Mouse (Mus musculus): Measurements from ENCODE around the gene Endov. TPM values are rescaled to one million over a fixed set of nuclear protein-coding genes. Genes with fewer than 3 reads are reported as not detected.
A peak's percentile ranks its signal among the peaks of the same experiment; 100 is the strongest.

The Endov gene
- polyA plus RNA-seq, 2 experiments: 4.3 to 5.1 TPM

DNA sequence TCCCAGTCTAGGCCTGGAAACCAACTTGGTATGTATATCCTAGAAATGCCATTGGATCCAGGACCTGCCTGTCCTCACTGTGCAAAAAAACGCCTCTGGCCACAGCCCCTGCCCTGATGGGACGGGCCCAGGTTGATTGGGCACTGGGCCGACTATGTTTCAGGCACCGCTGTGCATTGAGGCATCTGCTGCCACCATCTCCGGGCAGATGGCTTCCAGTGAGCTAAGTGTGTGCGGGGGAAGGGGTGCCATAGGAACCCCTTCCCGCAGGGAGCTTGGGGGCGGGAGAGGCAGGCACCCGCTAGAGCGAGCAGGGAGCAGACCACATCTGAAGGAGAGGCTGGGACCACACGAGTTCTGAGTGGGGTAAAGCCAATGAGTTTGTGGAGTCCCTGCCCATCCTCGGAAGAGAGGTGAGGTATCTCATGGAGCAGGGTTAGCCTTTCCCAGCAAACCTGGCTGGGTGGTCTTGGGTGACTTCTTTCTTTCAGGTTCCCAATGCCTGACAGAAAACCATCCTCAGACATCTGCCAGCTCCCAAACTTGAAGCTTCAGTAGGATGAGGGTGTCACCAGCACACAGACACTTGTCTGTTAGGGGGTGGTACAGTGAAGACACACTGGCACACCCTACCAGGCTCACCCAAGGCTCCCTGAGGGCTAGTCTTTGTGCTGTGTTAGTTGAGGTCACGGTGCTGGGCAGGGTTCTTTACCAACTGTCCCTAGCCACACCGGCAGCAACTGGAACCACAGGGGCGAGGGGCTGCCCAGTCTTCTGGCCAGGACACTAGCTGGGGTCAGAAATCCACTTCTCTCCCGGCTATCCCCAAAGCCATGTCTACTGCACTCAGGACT, 24.9 kb downstream of the Endov start:
- no peak overlapping the region for H3K4me2 ChIP-seq (ENCODE audit: low read depth)
- 53% methylated on average over 16 of the region's 16 CpGs for WGBS (ENCODE audit: insufficient replicate concordance)
- H3K27me3 ChIP-seq (ENCODE audit: control insufficient read depth, insufficient read depth, low read length): peaks cover 20% of the 10 kb centered on the region

DNA sequence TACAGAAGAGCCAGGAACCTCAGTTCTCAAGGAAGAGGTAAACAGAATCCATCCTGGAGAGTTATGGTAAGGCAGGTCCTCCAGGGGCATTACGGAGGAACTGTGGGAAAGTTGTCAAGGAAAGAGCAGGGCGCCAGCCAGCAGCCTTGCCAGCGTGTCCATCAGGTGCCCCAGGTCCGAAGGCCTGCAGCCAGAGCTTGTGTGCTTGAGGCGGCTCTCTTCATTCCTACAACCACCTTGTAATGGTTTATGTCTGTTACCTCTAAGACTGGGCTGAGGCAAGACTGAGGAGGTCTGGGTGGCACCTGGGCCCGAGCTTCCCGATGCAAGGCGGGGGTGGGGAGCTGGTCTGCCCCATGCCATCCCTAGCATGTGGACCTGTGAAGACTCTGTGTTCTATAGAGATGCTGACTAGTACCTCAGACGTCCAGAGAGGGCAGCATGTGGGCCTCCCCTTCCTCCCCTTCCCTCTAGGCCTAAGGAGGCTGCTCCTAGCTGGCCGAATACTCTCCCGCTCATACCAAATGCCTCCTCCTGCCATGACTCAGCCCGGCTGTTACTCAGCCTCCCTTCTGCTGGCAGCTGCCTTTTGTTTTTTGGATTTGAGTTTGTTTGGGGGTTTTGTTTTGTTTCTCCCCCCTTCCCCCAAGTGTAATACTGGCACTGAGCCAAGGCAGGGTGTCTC, 25.7 kb downstream of the Endov start:
- H3K4me1 ChIP-seq (replicated peaks; ENCODE audit: control insufficient read depth in 2 of 2, insufficient read depth in 2 of 2, low read length in 1 of 2): no peaks in the 10 kb centered on the region
- WGBS (ENCODE audit: insufficient replicate concordance): 56% methylated on average over 12 of the region's 12 CpGs
- peaks cover 20% of the 10 kb centered on the region for H3K27me3 ChIP-seq (ENCODE audit: control insufficient read depth, insufficient read depth, low read length)
- no peak overlapping the region for H3K4me2 ChIP-seq (ENCODE audit: low read depth)
- no peaks in the 10 kb centered on the region for H3K9me3 ChIP-seq (ENCODE audit: control insufficient read depth, low read length)
- no peaks in the 10 kb centered on the region for H3K36me3 ChIP-seq (replicated peaks; ENCODE audit: control insufficient read depth, insufficient read depth, low read depth)
- no peak for DNase-seq (ENCODE audit: low read depth in 3 of 3, low spot score in 3 of 3)
- H3K27ac ChIP-seq: no peak overlapping the region
- ATAC-seq (ENCODE audit: insufficient read depth): no peak
- no peak overlapping the region for H3K9ac ChIP-seq (replicated peaks)
- TF ChIP-seq CTCF (IDR thresholded peaks at IDR 0.05; ENCODE audit: low read depth): peak; percentile 6; the same call in 1 of the 2 replicates
- TF ChIP-seq EP300 (IDR thresholded peaks at IDR 0.05; ENCODE audit: low read depth): no peak
- H3K4me3 ChIP-seq (ENCODE audit: insufficient read depth in 1 of 2, low read depth in 2 of 2, low read length in 2 of 2): no peak overlapping the region

More for the DNA sequence above, 24.9 kb downstream of the Endov start:
- H3K9me3 ChIP-seq (ENCODE audit: control insufficient read depth, low read length): no peaks in the 10 kb centered on the region
- TF ChIP-seq CTCF (IDR thresholded peaks at IDR 0.05; ENCODE audit: low read depth) (no peak), EP300 (IDR thresholded peaks at IDR 0.05; ENCODE audit: low read depth) (no peak)
- H3K4me1 ChIP-seq (replicated peaks; ENCODE audit: control insufficient read depth in 2 of 2, insufficient read depth in 2 of 2, low read length in 1 of 2): no peaks in the 10 kb centered on the region
- H3K36me3 ChIP-seq (replicated peaks; ENCODE audit: control insufficient read depth, insufficient read depth, low read depth): no peaks in the 10 kb centered on the region
- no peak overlapping the region for H3K27ac ChIP-seq
- no peak overlapping the region for H3K4me3 ChIP-seq (ENCODE audit: insufficient read depth in 1 of 2, low read depth in 2 of 2, low read length in 2 of 2)
- no peak overlapping the region for H3K9ac ChIP-seq (replicated peaks)
- DNase-seq (ENCODE audit: low read depth in 3 of 3, low spot score in 3 of 3) (no peak), ATAC-seq (ENCODE audit: insufficient read depth) (no peak)

DNA sequence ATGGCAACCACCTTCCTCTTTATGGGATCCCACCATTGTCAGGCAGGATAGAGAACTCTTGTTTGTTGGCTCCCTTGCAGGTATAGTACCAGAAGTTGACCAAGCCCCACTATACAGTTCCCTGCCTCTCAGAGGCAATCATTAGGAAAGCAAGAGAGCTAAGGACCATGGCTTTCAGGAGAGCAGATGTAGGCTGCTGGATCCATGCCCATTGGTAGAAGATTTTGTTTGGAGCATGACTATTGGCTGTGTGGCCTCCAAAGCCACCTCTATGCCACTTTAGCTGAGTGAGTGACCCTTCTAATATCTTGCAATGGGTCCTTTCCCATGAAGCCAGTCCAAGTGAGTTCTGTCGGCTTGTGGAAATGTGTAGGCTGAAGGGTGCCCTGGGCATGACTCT, 28.2 kb downstream of the Endov start:
- Histone ChIP-seq H3K4me1 (replicated peaks; ENCODE audit: control insufficient read depth in 2 of 2, insufficient read depth in 2 of 2, low read length in 1 of 2) (no peaks in the 10 kb centered on the region), H3K27me3 (ENCODE audit: control insufficient read depth, insufficient read depth, low read length) (peaks cover 8% of the 10 kb centered on the region), H3K27ac (no peak overlapping the region), H3K9me3 (ENCODE audit: control insufficient read depth, low read length) (no peaks in the 10 kb centered on the region), H3K4me2 (ENCODE audit: low read depth) (no peak overlapping the region), H3K36me3 (replicated peaks; ENCODE audit: control insufficient read depth, insufficient read depth, low read depth) (no peaks in the 10 kb centered on the region), H3K4me3 (ENCODE audit: insufficient read depth in 1 of 2, low read depth in 2 of 2, low read length in 2 of 2) (no peak overlapping the region), H3K9ac (replicated peaks) (no peak overlapping the region)
- 59% methylated on average over 1 of the region's 1 CpGs for WGBS (ENCODE audit: insufficient replicate concordance)
- ATAC-seq (ENCODE audit: insufficient read depth) (no peak), DNase-seq (ENCODE audit: low read depth in 3 of 3, low spot score in 3 of 3) (no peak)
- TF ChIP-seq CTCF (IDR thresholded peaks at IDR 0.05; ENCODE audit: low read depth) (no peak), EP300 (IDR thresholded peaks at IDR 0.05; ENCODE audit: low read depth) (no peak)

DNA sequence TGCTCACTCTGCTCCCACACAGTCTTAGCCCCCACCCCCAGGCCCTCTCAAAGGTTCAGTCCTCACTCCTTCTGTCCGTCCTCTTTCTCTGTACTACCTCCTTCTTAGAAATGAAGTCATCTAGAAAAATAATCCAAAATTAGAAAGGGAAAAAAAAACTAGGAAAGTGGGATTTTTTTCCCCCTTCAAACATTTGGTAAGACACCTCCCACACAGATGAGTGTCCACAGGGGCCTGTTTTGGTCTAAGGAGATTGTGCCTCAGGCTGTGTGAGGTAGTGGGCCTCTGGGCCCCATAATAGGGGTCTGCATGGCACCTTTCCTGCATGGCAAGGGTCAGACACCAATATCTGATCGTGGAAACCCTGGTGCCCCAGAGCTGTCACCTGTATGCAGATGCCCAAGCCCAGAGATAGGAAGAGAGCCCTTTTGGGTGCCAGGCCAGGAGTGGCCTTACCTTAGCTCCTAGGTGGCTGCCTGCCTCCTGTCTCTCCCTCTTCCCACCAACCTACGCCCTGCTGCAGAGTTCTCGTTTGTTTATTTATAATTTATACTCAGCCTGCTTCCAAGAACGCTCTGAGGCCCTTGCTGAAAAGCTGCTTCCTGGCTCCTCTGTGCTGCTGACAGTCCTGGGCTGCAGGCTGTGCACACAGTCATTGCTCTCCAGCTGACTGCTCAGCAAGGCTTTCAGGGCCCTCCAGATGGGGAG, 29.0 kb downstream of the Endov start:
- Histone ChIP-seq H3K9me3 (ENCODE audit: control insufficient read depth, low read length) (no peaks in the 10 kb centered on the region), H3K27me3 (ENCODE audit: control insufficient read depth, insufficient read depth, low read length) (peaks cover 5% of the 10 kb centered on the region; the same call in 1 of the 2 replicates), H3K4me1 (replicated peaks; ENCODE audit: control insufficient read depth in 2 of 2, insufficient read depth in 2 of 2, low read length in 1 of 2) (no peaks in the 10 kb centered on the region), H3K36me3 (replicated peaks; ENCODE audit: control insufficient read depth, insufficient read depth, low read depth) (no peaks in the 10 kb centered on the region), H3K4me3 (ENCODE audit: insufficient read depth in 1 of 2, low read depth in 2 of 2, low read length in 2 of 2) (no peak overlapping the region), H3K27ac (no peak overlapping the region), H3K4me2 (ENCODE audit: low read depth) (no peak overlapping the region), H3K9ac (replicated peaks) (no peak overlapping the region)
- ATAC-seq (ENCODE audit: insufficient read depth) (no peak), DNase-seq (ENCODE audit: low read depth in 3 of 3, low spot score in 3 of 3) (no peak)
- TF ChIP-seq CTCF (IDR thresholded peaks at IDR 0.05; ENCODE audit: low read depth) (no peak), EP300 (IDR thresholded peaks at IDR 0.05; ENCODE audit: low read depth) (no peak)
- WGBS (ENCODE audit: insufficient replicate concordance): 43% methylated on average over 5 of the region's 5 CpGs

DNA sequence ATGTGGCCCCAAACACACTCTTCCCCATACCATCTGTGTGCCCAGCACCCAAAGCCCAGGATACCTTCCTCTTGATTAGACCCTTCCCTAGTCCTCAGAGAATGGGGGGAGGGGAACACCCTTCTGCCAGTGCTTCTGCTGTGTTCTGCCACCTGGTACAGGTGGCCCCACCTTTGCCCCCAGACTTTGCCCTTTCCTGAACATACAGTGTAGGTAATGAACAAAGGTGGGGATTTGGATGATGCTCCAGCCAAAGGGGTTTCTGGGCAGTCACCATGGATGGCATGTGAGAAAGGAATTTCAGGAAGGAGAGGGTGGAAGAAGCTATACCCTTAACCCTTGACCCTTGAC, 29.5 kb downstream of the Endov start:
- Histone ChIP-seq H3K9ac (replicated peaks) (no peak overlapping the region), H3K36me3 (replicated peaks; ENCODE audit: control insufficient read depth, insufficient read depth, low read depth) (no peaks in the 10 kb centered on the region), H3K27ac (no peak overlapping the region), H3K27me3 (ENCODE audit: control insufficient read depth, insufficient read depth, low read length) (peaks cover 2% of the 10 kb centered on the region; the same call in 1 of the 2 replicates), H3K4me1 (replicated peaks; ENCODE audit: control insufficient read depth in 2 of 2, insufficient read depth in 2 of 2, low read length in 1 of 2) (no peaks in the 10 kb centered on the region), H3K4me2 (ENCODE audit: low read depth) (no peak overlapping the region), H3K4me3 (ENCODE audit: insufficient read depth in 1 of 2, low read depth in 2 of 2, low read length in 2 of 2) (no peak overlapping the region), H3K9me3 (ENCODE audit: control insufficient read depth, low read length) (no peaks in the 10 kb centered on the region)
- ATAC-seq (ENCODE audit: insufficient read depth) (no peak), DNase-seq (ENCODE audit: low read depth in 3 of 3, low spot score in 3 of 3) (no peak)
- TF ChIP-seq EP300 (IDR thresholded peaks at IDR 0.05; ENCODE audit: low read depth) (no peak), CTCF (IDR thresholded peaks at IDR 0.05; ENCODE audit: low read depth) (no peak)

All from liver, embryonic 14.5 days (tissue).